Mouse (Mus musculus) kidney, embryonic 15.5 days (tissue): ENCODE data around the gene Gsdma. TPM values are rescaled to one million over a fixed set of nuclear protein-coding genes. Genes with fewer than 3 reads are reported as not detected.

ENCODE experiments used
- ATAC-seq: fragments of 200-750 bp; cut with Nextera tagmentation; replicated peaks from 2 replicates; pipeline ENCODE4 v1.8.0; 2017; ENCODE audit warnings: moderate TSS enrichment; ENCODE audit not compliant: low FRiP score
- H3K27ac ChIP-seq: fragments of 300-500 bp; sonication (generic); 2 replicates; pipeline ENCODE4 v1.5.1; 2015; ENCODE audit warnings: mild to moderate bottlenecking, inconsistent platforms
- H3K27me3 ChIP-seq: fragments of 300-500 bp; sonication (generic); 2 replicates; pipeline ENCODE4 v1.6.1; 2015; ENCODE audit warnings: inconsistent platforms
- H3K36me3 ChIP-seq: fragments of 300-500 bp; sonication (generic); 2 replicates; pipeline ENCODE4 v1.6.1; 2015; ENCODE audit warnings: inconsistent platforms
- H3K4me1 ChIP-seq: fragments of 300-500 bp; sonication (generic); 2 replicates; pipeline ENCODE4 v1.6.1; 2015; ENCODE audit warnings: inconsistent platforms
- H3K4me2 ChIP-seq: fragments of 300-500 bp; sonication (generic); 2 replicates; pipeline ENCODE4 v1.6.1; 2015; ENCODE audit warnings: moderate library complexity, mild to moderate bottlenecking, inconsistent platforms
- H3K4me3 ChIP-seq: fragments of 300-500 bp; sonication (generic); replicated peaks from 2 replicates; pipeline ENCODE4 v1.5.1; 2015; ENCODE audit warnings: mild to moderate bottlenecking, inconsistent platforms
- H3K9ac ChIP-seq: fragments of 300-500 bp; sonication (generic); 2 replicates; pipeline ENCODE4 v1.6.1; 2015; ENCODE audit warnings: mild to moderate bottlenecking, inconsistent platforms
- H3K9me3 ChIP-seq: fragments of 300-500 bp; sonication (generic); replicated peaks from 2 replicates; pipeline ENCODE4 v1.6.1; 2016; ENCODE audit warnings: inconsistent platforms
- WGBS: fragments of 180-500 bp; shearing (Covaris S2); methylation state at CpG from one replicate; pipeline ENCODE4 v1.1.7; 2015; ENCODE audit warnings: mixed read lengths; 5-methylcytosine and 5-hydroxymethylcytosine counted together
- polyA plus RNA-seq: library from polyadenylated mRNA; unstranded; fragments of >200 nt; fragmentation: Nextera tagmentation; extraction: Ambion mirVana; gene quantifications from 2 replicates; pipeline ENCODE4 v1.2.1, GENCODE M21; 2015

The Gsdma gene
- polyA plus RNA-seq, 1 experiment from 2014 or later = 0.06 TPM

DNA sequence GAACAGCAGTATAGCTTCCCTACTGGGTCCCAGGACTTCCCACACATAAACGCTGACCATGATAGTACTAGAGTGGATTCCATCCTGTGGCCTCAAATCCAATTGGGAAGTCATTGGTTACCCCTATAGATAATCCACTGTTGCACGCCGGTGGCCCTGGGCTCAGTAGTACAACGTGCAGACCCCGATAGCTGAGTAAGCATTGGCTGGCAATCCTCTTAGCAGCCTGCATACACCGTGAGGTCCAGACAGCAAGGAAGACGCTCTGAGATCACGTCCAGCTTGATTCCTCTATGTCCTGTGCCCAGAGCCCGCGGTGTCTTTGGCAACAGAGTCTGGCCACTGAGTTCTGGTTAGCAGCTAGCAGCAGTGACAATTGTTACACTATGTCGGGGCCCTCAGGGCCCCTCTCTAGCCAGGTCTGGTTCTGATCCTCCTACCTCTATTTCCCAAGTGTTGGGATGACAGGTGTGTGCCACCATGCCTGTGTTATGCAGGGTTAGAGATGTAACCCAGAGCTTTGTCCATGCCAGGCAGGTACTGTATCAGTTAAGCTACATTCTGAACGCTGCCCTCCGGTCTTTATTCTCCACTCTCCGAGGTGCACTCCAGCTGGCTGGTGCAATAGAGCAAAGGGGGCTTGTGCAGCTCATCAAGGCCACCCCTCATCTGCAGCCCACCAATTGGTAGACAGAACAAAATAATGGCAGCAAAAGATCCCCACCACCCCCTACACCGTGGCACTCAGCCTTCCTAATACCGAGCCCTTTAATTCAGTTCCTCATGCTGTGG lies 34.9 kb downstream of the Gsdma start:
- H3K27me3 ChIP-seq = no peaks in the 10 kb centered on the region
- peaks cover 68% of the 10 kb centered on the region for H3K4me1 ChIP-seq
- H3K4me3 ChIP-seq = no peak overlapping the region
- no peak for ATAC-seq
- 87% methylated on average over 16 of the region's 16 CpGs for WGBS
- H3K27ac ChIP-seq = no peak overlapping the region
- no peak overlapping the region for H3K9ac ChIP-seq
- no peak overlapping the region for H3K4me2 ChIP-seq
- H3K9me3 ChIP-seq = no peaks in the 10 kb centered on the region
- peaks cover 23% of the 10 kb centered on the region for H3K36me3 ChIP-seq

DNA sequence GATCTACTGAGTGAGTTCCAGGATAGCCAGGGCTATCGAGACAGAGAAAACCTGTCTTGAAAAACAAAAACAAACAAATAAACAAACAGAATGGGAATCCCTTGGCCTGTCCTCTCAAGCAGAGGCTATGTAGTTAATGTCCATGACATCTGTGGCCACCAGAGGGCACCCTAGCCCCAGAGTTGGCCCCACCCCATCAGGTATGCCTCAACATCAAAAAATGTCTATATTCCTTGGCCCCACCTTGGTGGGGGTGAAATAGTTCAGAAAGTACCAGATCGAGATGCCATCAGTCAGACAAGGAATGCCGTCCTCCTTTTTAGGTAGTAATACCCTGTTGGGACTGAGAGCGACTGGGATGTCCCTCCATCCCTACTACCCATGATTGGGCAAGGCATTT lies 35.8 kb downstream of the Gsdma start:
- WGBS = 28% methylated on average over 4 of the region's 4 CpGs
- H3K27ac ChIP-seq = no peak overlapping the region
- 0 out of 2 replicates have a peak, but pooled peaks have one; percentile 34 for ATAC-seq
- no peak overlapping the region for H3K9ac ChIP-seq
- peaks cover 21% of the 10 kb centered on the region for H3K36me3 ChIP-seq
- no peak overlapping the region for H3K4me3 ChIP-seq
- H3K4me1 ChIP-seq = peaks cover 76% of the 10 kb centered on the region
- H3K9me3 ChIP-seq = no peaks in the 10 kb centered on the region
- H3K4me2 ChIP-seq = no peak overlapping the region
- no peaks in the 10 kb centered on the region for H3K27me3 ChIP-seq

DNA sequence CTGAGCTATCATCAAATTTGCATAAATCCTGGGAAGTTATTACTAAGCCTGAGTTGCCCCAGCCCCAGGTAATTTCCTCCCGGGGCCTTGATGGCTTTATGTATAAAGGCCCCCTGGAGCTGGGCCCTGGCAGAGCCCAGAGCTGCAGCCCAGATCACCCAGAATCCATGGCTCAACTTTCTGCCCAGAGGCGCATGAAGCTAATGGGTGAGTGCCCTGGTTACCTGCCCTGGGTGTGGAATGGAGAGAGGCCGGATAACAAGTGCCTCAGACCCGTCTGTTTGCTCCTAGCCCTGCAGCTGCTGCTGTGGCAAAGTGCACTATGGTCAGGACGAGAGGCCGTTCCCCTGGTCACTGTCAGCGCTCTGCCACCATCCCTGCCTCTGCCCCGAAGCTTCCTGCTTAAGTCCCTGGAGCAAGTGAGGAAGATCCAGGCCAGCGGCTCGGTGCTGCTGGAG lies 37.1 kb downstream of the Gsdma start, which contains the start of gene Csf3:
Gene Csf3, plus strand, starts transcription at position 51 of the 458 bp plus-strand sequence.
- H3K36me3 ChIP-seq = peaks cover 21% of the 10 kb centered on the region
- no peak for ATAC-seq
- no peaks in the 10 kb centered on the region for H3K27me3 ChIP-seq
- H3K4me2 ChIP-seq = no peak within 1 kb of the TSS
- no peak within 1 kb of the TSS for H3K9ac ChIP-seq
- WGBS = 33% methylated on average over 10 of the region's 10 CpGs
- H3K27ac ChIP-seq = peak within 1 kb of the TSS; percentile 55
- no peaks in the 10 kb centered on the region for H3K9me3 ChIP-seq
- H3K4me1 ChIP-seq = peaks cover 82% of the 10 kb centered on the region
- no peak within 1 kb of the TSS for H3K4me3 ChIP-seq

DNA sequence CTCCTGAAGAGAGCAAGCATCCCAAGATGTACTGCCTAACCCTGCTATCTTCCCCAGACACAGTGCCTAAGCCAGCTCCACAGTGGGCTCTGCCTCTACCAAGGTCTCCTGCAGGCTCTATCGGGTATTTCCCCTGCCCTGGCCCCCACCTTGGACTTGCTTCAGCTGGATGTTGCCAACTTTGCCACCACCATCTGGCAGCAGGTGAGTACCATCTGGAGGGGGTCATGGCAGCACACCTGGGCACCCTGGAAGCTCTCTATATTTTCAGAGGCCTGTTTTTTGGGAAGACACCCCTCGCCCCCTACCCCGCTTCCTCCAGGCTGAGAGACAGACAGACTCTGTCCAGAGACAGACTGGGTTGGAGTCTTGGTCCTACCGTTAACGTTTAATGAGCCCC lies 38.2 kb downstream of the Gsdma start:
- WGBS = 73% methylated on average over 5 of the region's 5 CpGs
- Histone ChIP-seq H3K27me3 (no peaks in the 10 kb centered on the region), H3K4me1 (peaks cover 83% of the 10 kb centered on the region), H3K4me3 (no peak overlapping the region), H3K27ac (no peak overlapping the region), H3K9me3 (no peaks in the 10 kb centered on the region), H3K36me3 (peaks cover 31% of the 10 kb centered on the region), H3K4me2 (no peak overlapping the region), H3K9ac (no peak overlapping the region)
- no peak for ATAC-seq

DNA sequence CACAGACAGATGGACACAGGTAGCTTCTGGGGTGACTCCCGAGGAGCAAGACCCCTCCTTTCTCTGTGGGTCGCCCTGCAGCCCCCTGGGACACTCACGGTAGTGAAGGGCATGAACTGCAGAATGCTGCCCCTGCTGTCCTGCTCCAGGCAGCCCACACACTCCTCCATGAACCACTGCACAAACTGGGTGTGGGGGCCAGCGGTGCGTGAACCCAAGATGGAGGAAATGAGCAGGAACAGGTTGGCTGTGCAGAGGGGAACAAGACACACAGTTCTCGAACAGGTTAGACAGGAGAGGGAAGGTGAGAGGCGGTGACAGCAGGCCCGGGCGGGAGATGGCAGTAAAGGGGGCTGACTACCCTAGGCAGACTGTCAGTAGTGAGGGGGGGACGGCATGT lies 40.9 kb downstream of the Gsdma start:
- WGBS = 52% methylated on average over 10 of the region's 10 CpGs
- H3K4me2 ChIP-seq = peak overlapping the region; percentile 20; the same call in 1 of the 2 replicates
- H3K9me3 ChIP-seq = no peaks in the 10 kb centered on the region
- H3K4me1 ChIP-seq = peaks cover 98% of the 10 kb centered on the region
- peaks cover 44% of the 10 kb centered on the region for H3K36me3 ChIP-seq
- H3K4me3 ChIP-seq = no peak overlapping the region; the same call in 1 of the 2 replicates
- no peaks in the 10 kb centered on the region for H3K27me3 ChIP-seq
- H3K9ac ChIP-seq = 0 out of 2 replicates have a peak overlapping the region, but pooled peaks have one; percentile 3
- H3K27ac ChIP-seq = peak overlapping the region; percentile 93
- ATAC-seq = peak; percentile 19; the same call in 1 of the 2 replicates

DNA sequence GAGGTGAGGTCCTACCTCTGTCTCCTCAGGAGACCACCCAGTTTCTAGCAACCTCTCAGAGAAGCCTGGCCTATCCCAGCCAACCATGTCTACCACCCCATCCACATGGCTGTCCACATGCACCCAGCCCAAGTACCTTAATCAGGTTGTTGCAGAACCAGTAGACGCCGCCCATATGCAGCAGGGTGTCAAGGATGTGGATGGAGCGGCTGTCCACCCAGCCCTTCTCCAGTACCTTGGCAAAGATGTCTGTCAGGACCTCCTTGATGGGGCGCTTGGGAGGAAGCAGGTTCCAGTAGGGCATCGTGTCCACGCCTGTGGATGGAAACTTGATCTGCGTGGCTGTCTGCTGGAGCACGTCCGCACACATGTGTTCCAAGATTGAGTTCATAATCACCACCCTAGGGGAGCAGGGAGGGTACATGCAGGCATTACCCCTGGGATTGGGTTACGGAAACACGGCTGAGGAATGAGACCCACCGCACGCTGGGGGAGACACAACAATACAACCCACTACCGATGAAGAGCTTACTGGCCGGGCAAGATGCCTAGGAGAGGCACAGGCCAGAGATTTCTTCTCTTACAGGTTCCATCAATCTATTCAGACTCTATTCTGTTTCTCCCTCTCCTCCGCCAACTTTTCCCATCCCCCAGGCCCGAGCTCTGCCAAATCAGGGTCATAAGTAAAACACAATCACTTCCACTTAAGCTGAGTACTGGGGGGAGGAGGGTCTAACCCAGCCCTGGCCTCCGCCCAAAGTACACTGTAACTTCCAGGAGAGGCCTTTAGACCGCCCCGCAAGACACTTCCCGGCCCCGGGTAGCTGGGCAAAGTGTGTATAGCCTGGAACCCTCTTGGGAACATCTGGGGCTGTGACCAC lies 43.5 kb downstream of the Gsdma start:
- Histone ChIP-seq H3K4me3 (no peak overlapping the region), H3K27me3 (no peaks in the 10 kb centered on the region), H3K9ac (no peak overlapping the region), H3K36me3 (peaks cover 55% of the 10 kb centered on the region), H3K9me3 (no peaks in the 10 kb centered on the region), H3K27ac (peak overlapping the region; percentile 93), H3K4me1 (peaks cover 84% of the 10 kb centered on the region), H3K4me2 (0 out of 2 replicates have a peak overlapping the region, but pooled peaks have one; percentile 9)
- 49% methylated on average over 22 of the region's 22 CpGs for WGBS
- peak; percentile 17; the same call in 1 of the 2 replicates for ATAC-seq

DNA sequence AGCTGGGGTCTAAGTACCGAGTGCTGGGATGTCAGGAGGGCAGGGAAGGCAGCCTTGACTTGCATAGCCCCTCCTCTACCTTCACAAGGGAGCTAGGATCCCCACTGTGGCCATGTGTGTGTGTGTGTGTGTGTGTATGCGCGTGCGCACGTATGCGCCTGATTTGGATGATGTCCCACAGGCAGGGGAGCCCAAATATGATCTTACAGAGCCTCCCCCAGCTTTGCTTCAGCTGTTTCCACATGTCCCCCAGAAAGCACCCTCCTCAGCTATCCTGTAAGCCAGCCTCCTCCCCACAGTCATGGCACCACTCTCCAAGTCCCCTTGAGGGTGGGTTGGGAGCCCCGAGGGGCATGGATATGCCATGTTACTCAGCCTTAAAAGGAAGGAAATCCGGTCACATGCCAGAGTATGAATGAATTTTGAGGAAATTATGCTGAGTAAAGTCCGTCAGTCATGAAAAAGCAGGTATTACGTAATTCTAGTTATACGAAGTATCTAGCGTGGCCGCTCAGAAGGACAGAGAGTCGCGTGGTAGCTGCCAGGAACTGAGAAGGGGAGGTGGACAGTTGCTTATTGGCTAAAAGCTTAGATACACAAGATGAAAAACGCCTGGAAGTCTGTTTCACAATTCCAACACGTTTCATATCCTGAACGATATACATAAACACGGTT lies 44.3 kb downstream of the Gsdma start:
- Histone ChIP-seq H3K4me3 (no peak overlapping the region), H3K36me3 (peaks cover 62% of the 10 kb centered on the region), H3K9ac (no peak overlapping the region), H3K27me3 (no peaks in the 10 kb centered on the region), H3K4me2 (peak overlapping the region; percentile 45; the same call in 1 of the 2 replicates), H3K27ac (peak overlapping the region; percentile 93), H3K9me3 (no peaks in the 10 kb centered on the region), H3K4me1 (peaks cover 77% of the 10 kb centered on the region)
- 0 out of 2 replicates have a peak, but pooled peaks have one; percentile 2 for ATAC-seq
- 68% methylated on average over 19 of the region's 19 CpGs for WGBS

DNA sequence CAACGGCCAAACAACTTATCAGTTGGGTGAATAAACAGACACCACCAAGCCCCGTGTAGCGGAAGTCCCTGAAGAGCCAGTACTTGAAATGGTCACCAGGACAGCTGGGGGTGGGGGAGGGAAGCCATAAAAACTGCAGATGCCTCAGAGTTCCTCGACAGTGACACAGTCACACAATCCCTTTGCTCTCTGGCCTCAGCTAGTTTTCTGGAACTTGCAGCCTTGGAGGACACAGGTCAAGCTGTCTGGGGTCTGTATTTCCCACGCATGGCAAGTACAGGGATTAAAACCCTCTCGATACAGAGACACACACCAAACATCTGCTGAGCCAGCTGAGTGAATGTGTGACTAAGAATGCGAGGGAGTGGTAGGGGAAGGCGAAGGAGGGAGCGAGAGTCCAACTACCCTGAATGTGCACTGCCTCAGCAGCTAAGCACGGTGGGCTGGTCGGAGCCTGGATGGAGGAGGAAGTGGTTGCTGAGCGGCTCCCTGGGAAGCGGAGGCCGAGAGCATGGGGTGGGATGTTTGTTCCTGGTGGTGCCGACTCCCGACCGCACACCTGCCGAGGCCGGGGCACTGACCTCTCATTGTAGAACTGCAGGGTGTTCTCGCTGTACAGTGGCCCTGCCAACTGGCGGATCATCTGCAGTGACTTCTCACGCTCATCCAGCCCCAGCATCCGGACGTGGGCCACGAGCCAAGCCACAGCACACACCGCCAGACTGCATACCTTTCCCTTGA lies 45.0 kb downstream of the Gsdma start:
- peak; percentile 44 for ATAC-seq
- Histone ChIP-seq H3K9ac (no peak overlapping the region), H3K4me1 (peaks cover 74% of the 10 kb centered on the region)

DNA sequence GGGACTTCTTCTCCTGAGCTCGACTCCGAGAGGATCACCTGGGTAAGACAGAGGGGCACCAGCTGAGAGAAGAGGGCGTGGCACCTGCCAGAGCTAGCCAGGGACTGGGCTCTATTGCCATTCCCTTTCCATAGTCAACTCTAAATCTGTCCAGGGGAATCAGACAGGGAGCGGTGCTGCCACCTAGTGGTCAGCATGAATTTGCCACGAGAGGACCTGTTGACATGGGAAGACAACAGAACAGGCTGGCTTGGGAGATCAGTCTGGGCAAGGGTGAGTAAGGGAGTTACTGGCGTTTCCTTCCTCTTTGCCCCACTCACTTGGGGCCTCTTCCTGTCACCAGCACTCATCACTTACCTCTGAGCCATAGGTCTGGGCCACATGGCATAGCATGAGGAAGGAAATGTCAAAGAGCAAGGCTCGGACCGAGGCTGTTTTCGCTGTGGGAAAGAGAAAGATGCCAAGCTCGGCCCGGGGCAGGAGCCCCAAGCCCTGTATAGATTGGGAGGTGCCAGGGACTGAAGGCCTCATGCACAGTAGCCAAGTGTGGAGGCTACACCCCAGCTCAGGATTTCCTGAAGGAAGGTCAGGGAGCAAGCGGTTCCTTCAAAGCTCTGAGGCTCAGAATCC lies 46.4 kb downstream of the Gsdma start:
- Histone ChIP-seq H3K4me2 (peak overlapping the region; percentile 21; the same call in 1 of the 2 replicates), H3K4me1 (peaks cover 60% of the 10 kb centered on the region), H3K27me3 (no peaks in the 10 kb centered on the region), H3K9ac (0 out of 2 replicates have a peak overlapping the region, but pooled peaks have one; percentile 11), H3K9me3 (no peaks in the 10 kb centered on the region), H3K36me3 (peaks cover 70% of the 10 kb centered on the region), H3K4me3 (no peak overlapping the region), H3K27ac (peak overlapping the region; percentile 93)
- ATAC-seq = no peak; the same call in 1 of the 2 replicates
- WGBS = 39% methylated on average over 12 of the region's 12 CpGs

More for the DNA sequence above, 45.0 kb downstream of the Gsdma start:
- WGBS = 35% methylated on average over 26 of the region's 26 CpGs
- Histone ChIP-seq H3K9me3 (no peaks in the 10 kb centered on the region), H3K4me3 (0 out of 2 replicates have a peak overlapping the region, but pooled peaks have one; percentile 1), H3K36me3 (peaks cover 69% of the 10 kb centered on the region), H3K27ac (peak overlapping the region; percentile 93), H3K4me2 (peak overlapping the region; percentile 45), H3K27me3 (no peaks in the 10 kb centered on the region)

DNA sequence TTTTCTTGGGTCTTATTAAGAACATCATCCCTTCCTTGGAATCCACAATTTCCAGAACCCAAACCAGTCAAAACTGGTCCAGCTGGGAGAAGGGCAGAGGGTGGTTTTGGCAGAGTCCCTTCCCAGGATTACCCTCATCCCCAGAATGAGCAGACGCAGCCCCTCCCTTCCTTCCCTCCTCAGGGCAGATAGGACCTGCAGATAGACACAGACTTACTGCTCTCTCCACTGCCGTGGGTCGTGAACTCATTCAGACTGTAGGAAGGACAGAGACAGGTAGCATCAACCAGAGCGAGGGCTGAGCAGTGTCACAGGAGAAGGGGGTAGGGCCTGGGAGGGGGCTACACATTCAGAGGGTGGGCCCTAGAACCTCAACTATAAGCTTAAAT lies 46.9 kb downstream of the Gsdma start:
- no peaks in the 10 kb centered on the region for H3K27me3 ChIP-seq
- H3K4me3 ChIP-seq = no peak overlapping the region
- 0 out of 2 replicates have a peak overlapping the region, but pooled peaks have one; percentile 21 for H3K4me2 ChIP-seq
- no peaks in the 10 kb centered on the region for H3K9me3 ChIP-seq
- peaks cover 57% of the 10 kb centered on the region for H3K4me1 ChIP-seq
- H3K36me3 ChIP-seq = peaks cover 70% of the 10 kb centered on the region
- H3K27ac ChIP-seq = peak overlapping the region; percentile 72; the same call in 1 of the 2 replicates
- no peak for ATAC-seq
- no peak overlapping the region for H3K9ac ChIP-seq
- WGBS = 72% methylated on average over 4 of the region's 4 CpGs
